Mouse (Mus musculus): ENCODE data around the gene Palmd.
A peak's percentile ranks its signal among the peaks of the same experiment; 100 is the strongest.

Palmd gene

GRCm38 (mm10) chr3:116960414-116960813, 8.4 kb downstream of the Palmd start:
- ATAC-seq (ENCODE audit: low TSS enrichment), result no peak

GRCm38 (mm10) chr3:116955061-116955460, 13.7 kb downstream of the Palmd start:
- no peak for ATAC-seq (ENCODE audit: low TSS enrichment)

- ATAC-seq (ENCODE audit: low TSS enrichment), result no peak
Measured at GRCm38 (mm10) chr3:116953366-116953765, 15.4 kb downstream of the Palmd start.

- no peak for ATAC-seq (ENCODE audit: low TSS enrichment)
Measured at GRCm38 (mm10) chr3:116952242-116952899, 16.4 kb downstream of the Palmd start.

GRCm38 (mm10) chr3:116951489-116951888, 17.3 kb downstream of the Palmd start:
- no peak for ATAC-seq (ENCODE audit: low TSS enrichment)

GRCm38 (mm10) chr3:116950665-116951115, 18.1 kb downstream of the Palmd start:
- no peak for ATAC-seq (ENCODE audit: low TSS enrichment)

- ATAC-seq (ENCODE audit: low TSS enrichment), result no peak
Measured at GRCm38 (mm10) chr3:116946476-116946875, 22.3 kb downstream of the Palmd start.

- ATAC-seq (ENCODE audit: low TSS enrichment), result peak; percentile 73
Measured at GRCm38 (mm10) chr3:116943422-116943821, 25.4 kb downstream of the Palmd start.

- ATAC-seq (ENCODE audit: low TSS enrichment), result no peak
Measured at GRCm38 (mm10) chr3:116942751-116943150, 26.0 kb downstream of the Palmd start.

- no peak for ATAC-seq (ENCODE audit: low TSS enrichment)
Measured at GRCm38 (mm10) chr3:116941559-116942117, 27.1 kb downstream of the Palmd start.

- peak; percentile 94 for ATAC-seq (ENCODE audit: low TSS enrichment)
Measured at GRCm38 (mm10) chr3:116940804-116941558, 27.8 kb downstream of the Palmd start.

GRCm38 (mm10) chr3:116936934-116937691, 31.7 kb downstream of the Palmd start:
- no peak for ATAC-seq (ENCODE audit: low TSS enrichment)

GRCm38 (mm10) chr3:116933158-116933557, 35.6 kb downstream of the Palmd start:
- ATAC-seq (ENCODE audit: low TSS enrichment), result no peak

GRCm38 (mm10) chr3:116928994-116929393, 39.8 kb downstream of the Palmd start:
- ATAC-seq (ENCODE audit: low TSS enrichment), result no peak

- ATAC-seq (ENCODE audit: low TSS enrichment), result no peak
Measured at GRCm38 (mm10) chr3:116923042-116923441, 45.7 kb downstream of the Palmd start.

- ATAC-seq (ENCODE audit: low TSS enrichment), result no peak
Measured at GRCm38 (mm10) chr3:116921535-116921934, 47.3 kb downstream of the Palmd start.

GRCm38 (mm10) chr3:116917016-116917415, 51.8 kb downstream of the Palmd start:
- ATAC-seq (ENCODE audit: low TSS enrichment), result no peak

- ATAC-seq (ENCODE audit: low TSS enrichment), result peak; percentile 41; the same call in 1 of the 2 replicates
Measured at GRCm38 (mm10) chr3:116914931-116915330, 53.9 kb downstream of the Palmd start.

GRCm38 (mm10) chr3:116914374-116914773, 54.4 kb downstream of the Palmd start:
- ATAC-seq (ENCODE audit: low TSS enrichment), result no peak

GRCm38 (mm10) chr3:116906596-116906995, 62.2 kb downstream of the Palmd start:
- peak; percentile 45 for ATAC-seq (ENCODE audit: low TSS enrichment)

GRCm38 (mm10) chr3:116905898-116906297, 62.9 kb downstream of the Palmd start:
- peak; percentile 92 for ATAC-seq (ENCODE audit: low TSS enrichment)

GRCm38 (mm10) chr3:116904158-116904557, 64.6 kb downstream of the Palmd start:
- peak; percentile 81 for ATAC-seq (ENCODE audit: low TSS enrichment)

Measured in frontal cortex, adult (tissue).